14 mouse cellular contexts compared by ENCODE assay signal in genomic region chr9:78428185-78428584, GRCm38 (mm10). TPM values are rescaled to one million over a fixed set of nuclear protein-coding genes. Genes with fewer than 3 reads are reported as not detected.
DNase-seq lines count a peak whose midpoint lies in the region; ATAC-seq and TF ChIP-seq lines count a peak whose summit lies in the region.
"Had no signal": no experiment of that assay in that cellular context is flagged by ENCODE, and none has a peak within 500 bp of the region (broad histone marks: within the 10 kb centered on the region; RNA-seq: fewer than 3 reads in every experiment).

No protein-coding gene starts in this region.

- ATAC-seq in liver, embryonic 12.5 days = peak; percentile 49; the same call in 1 of the 2 replicates

- H3K4me2 ChIP-seq in liver, embryonic 12.5 days = peak overlapping the region; percentile 69

- DNase-seq in heart, adult 18-20 months = peak; percentile 21 to 29
- no peak for DNase-seq in heart, postnatal 14 days
- peak; percentile 7 for DNase-seq in lung, postnatal 25 days (ENCODE audit: low spot score)
- no peak for DNase-seq in lung, postnatal 10 days
- no peak for DNase-seq in right cerebral cortex, postnatal 14 days
- no peak for DNase-seq in cerebellum, adult 9-11 months
- DNase-seq: adrenal gland, postnatal 25 days; cerebellum, adult 8-10 months; lung, postnatal 14 days had no signal

- no peaks in the 10 kb centered on the region for H3K9me3 ChIP-seq in liver, embryonic 12.5 days (replicated peaks)
- H3K9me3 ChIP-seq: embryonic facial prominence, embryonic 12.5 days; forebrain, embryonic 15.5 days; neural tube, embryonic 12.5 days had no signal

- intact Hi-C loops in heart, postnatal 14 days (cut with DNase I) = no loop called here

- H3K9ac ChIP-seq in liver, embryonic 12.5 days = no peak overlapping the region

- WGBS in liver, embryonic 12.5 days (ENCODE audit: insufficient replicate concordance) = 29% methylated on average over 6 of the region's 6 CpGs
- WGBS in small intestine, adult 2 months = 85% methylated on average over 6 of the region's 6 CpGs

- H3K27me3 ChIP-seq in liver, embryonic 12.5 days (replicated peaks) = peaks cover 4% of the 10 kb centered on the region
- no peaks in the 10 kb centered on the region for H3K27me3 ChIP-seq in small intestine, adult 2 months (ENCODE audit: control insufficient read depth, insufficient read depth, low read length)
- H3K27me3 ChIP-seq: forebrain, embryonic 15.5 days; neural tube, embryonic 12.5 days had no signal

- H3K27ac ChIP-seq in liver, embryonic 12.5 days = peak overlapping the region; percentile 4; the same call in 1 of the 2 replicates
- H3K27ac ChIP-seq in small intestine, adult 2 months (ENCODE audit: insufficient read depth, low read depth, low read length) = no peak overlapping the region
- H3K27ac ChIP-seq: embryonic facial prominence, embryonic 12.5 days; forebrain, embryonic 15.5 days; neural tube, embryonic 12.5 days had no signal

- no peak for TF ChIP-seq CTCF in small intestine, adult 2 months (IDR thresholded peaks at IDR 0.05; ENCODE audit: extremely low read depth, insufficient read length, insufficient replicate concordance, low read depth, low read length)

- H3K4me3 ChIP-seq in liver, embryonic 12.5 days = peak overlapping the region; percentile 48; the same call in 1 of the 2 replicates
- H3K4me3 ChIP-seq in small intestine, adult 2 months (ENCODE audit: low read depth, low read length) = no peak overlapping the region

- no peaks in the 10 kb centered on the region for H3K36me3 ChIP-seq in liver, embryonic 12.5 days
- no peaks in the 10 kb centered on the region for H3K36me3 ChIP-seq in small intestine, adult 2 months (ENCODE audit: control insufficient read depth, insufficient read depth, low read length)
- H3K36me3 ChIP-seq: embryonic facial prominence, embryonic 12.5 days; forebrain, embryonic 15.5 days; neural tube, embryonic 12.5 days had no signal

- peaks cover 18% of the 10 kb centered on the region for H3K4me1 ChIP-seq in liver, embryonic 12.5 days
- H3K4me1 ChIP-seq in small intestine, adult 2 months (ENCODE audit: control insufficient read depth, insufficient read depth, insufficient read length, low read length) = peaks cover 2% of the 10 kb centered on the region
- H3K4me1 ChIP-seq: forebrain, embryonic 15.5 days; neural tube, embryonic 12.5 days had no signal

- peak; percentile 31; the same call in 1 of the 2 replicates for TF ChIP-seq POLR2A in small intestine, adult 2 months (IDR thresholded peaks at IDR 0.05; ENCODE audit: low read depth, low read length)

RNA-seq across cellular contexts. Expression of gene Cgas, which starts 14.9 kb away (rescaled TPM):
- total RNA-seq in heart, adult 18-20 months (2021) = under 1 TPM; 0.39 to 0.42 TPM
- under 1 TPM; 0.45 to 0.68 TPM for total RNA-seq in heart, postnatal 14 days (2021)
- polyA plus RNA-seq in liver, embryonic 12.5 days (2016; fragmentation: Nextera tagmentation; extraction: Ambion mirVana) = 1.4 and 1.5 TPM in 2 replicates
- 0.46 and 0.86 TPM in 2 replicates for polyA plus RNA-seq in small intestine, adult 2 months (2012; rRNA removed)

RNA-seq across cellular contexts. Expression of gene Mto1, which starts 19.8 kb away (rescaled TPM):
- total RNA-seq in heart, adult 18-20 months (2021) = 10 to 100 TPM; 21.9 to 25.0 TPM
- total RNA-seq in heart, postnatal 14 days (2021) = 10 to 100 TPM; 20.6 to 23.5 TPM
- polyA plus RNA-seq in liver, embryonic 12.5 days (2016; fragmentation: Nextera tagmentation; extraction: Ambion mirVana) = 29.3 and 33.3 TPM in 2 replicates
- 6.1 and 7.3 TPM in 2 replicates for polyA plus RNA-seq in small intestine, adult 2 months (2012; rRNA removed)

RNA-seq across cellular contexts. Expression of gene Gm17324, which starts 20.4 kb away (rescaled TPM):
- total RNA-seq in heart, adult 18-20 months (2021) = not detected
- not detected for total RNA-seq in heart, postnatal 14 days (2021)
- polyA plus RNA-seq in liver, embryonic 12.5 days (2016; fragmentation: Nextera tagmentation; extraction: Ambion mirVana) = 1.0 and 1.1 TPM in 2 replicates
- polyA plus RNA-seq in small intestine, adult 2 months (2012; rRNA removed) = not detected in 2 replicates
- total RNA-seq: adrenal gland, postnatal 25 days had no signal

RNA-seq across cellular contexts. Expression of gene Ddx43, which starts 32.6 kb away (rescaled TPM):
- total RNA-seq in heart, adult 18-20 months (2021) = not detected
- not detected for total RNA-seq in heart, postnatal 14 days (2021)
- not detected in 2 replicates for polyA plus RNA-seq in liver, embryonic 12.5 days (2016; fragmentation: Nextera tagmentation; extraction: Ambion mirVana)
- not detected in 2 replicates for polyA plus RNA-seq in small intestine, adult 2 months (2012; rRNA removed)
- total RNA-seq: adrenal gland, postnatal 25 days had no signal

RNA-seq across cellular contexts. Expression of gene Ooep, which starts 49.7 kb away (rescaled TPM):
- not detected for total RNA-seq in heart, adult 18-20 months (2021)
- not detected for total RNA-seq in heart, postnatal 14 days (2021)
- polyA plus RNA-seq in liver, embryonic 12.5 days (2016; fragmentation: Nextera tagmentation; extraction: Ambion mirVana) = 0.13 TPM in 1 of 2 replicates, not detected in the other
- 0.04 TPM in 1 of 2 replicates, not detected in the other for polyA plus RNA-seq in small intestine, adult 2 months (2012; rRNA removed)
- total RNA-seq: adrenal gland, postnatal 25 days had no signal

Comparison
In these comparisons a context has a peak if more than half of its experiments do, and no peak if none do; other contexts are left out.
1. DNase-seq: peak in heart, adult 18-20 months (2 of 2) and lung, postnatal 25 days (single experiment); none in heart, postnatal 14 days (0 of 2), lung, postnatal 10 days (single experiment), right cerebral cortex, postnatal 14 days (single experiment) and cerebellum, adult 9-11 months (single experiment).